Mouse (Mus musculus): Measurements from ENCODE around the gene Gm3739. TPM values are rescaled to one million over a fixed set of nuclear protein-coding genes. Genes with fewer than 3 reads are reported as not detected.

Gm3739 gene
- total RNA-seq (2023) = 1 to 10 TPM; 1.0 to 1.6 TPM

DNA sequence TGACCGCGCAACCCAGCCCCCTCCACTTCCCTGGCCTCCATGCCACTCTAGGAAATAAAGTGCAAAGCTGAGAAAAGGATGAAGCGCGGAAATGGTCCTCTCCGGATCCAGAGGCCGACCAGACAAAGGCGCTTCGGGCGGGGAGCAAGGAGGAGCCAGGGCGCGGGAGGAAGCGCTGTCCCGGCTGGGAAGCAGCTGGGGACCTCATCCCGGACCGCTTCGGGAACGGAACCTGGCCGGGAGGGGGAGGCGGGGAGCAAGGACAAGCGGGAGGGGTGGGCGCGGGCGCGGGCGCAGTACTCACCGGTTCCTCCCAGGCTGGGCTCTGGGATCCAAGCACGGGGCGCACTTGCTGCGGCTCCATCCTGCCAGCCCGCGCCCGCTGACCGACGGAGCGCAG lies at the start of gene Gm3739:
Gm3739 (minus strand) TSS at position 389 of the 400 bp plus-strand sequence.

DNA sequence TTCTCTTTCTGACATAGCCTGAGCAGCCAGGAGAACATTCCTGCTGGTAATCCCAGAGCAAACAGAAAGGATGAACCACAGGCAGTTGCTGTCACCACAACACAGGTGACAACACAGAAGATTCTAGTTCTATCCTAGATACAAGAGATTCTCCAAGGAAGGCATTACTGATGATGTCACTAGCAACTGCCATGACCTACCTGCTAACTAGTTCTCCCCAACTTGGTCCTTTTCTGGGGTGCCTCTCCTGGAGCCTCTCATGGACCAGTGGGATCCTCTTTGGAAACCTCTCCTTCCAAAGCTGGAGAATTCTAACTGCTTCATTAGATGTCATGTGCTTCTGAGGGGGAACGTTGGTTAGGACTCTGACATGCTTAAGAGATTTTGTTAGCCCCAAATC lies 17.4 kb upstream of the Gm3739 start, which contains the start of gene Gm5797:
Gm5797 (minus strand) TSS at position 101 of the 400 bp plus-strand sequence.

DNA sequence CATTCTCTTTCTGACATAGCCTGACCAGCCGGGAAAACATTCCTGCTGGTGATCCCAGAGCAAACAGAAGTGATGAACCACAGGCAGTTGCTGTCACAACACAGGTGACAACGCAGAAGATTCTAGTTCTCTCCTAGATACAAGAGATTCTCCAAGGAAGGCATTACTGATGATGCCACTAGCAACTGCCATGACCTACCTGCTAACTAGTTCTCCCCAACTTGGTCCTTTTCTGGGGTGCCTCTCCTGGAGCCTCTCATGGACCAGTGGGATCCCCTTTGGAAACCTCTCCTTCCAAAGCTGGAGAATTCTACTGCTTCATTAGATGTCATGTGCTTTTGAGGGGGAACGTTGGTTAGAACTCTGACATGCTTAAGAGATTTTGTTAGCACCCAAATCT lies 50.2 kb downstream of the Gm3739 start, which contains the start of gene Gm3727:
Gm3727 (minus strand) TSS at position 101 of the 400 bp plus-strand sequence.

Other genes starting within 250 kb of the Gm3739 start
- gene Gm3696, start 214.4 kb downstream of the Gm3739 start, total RNA-seq (2023) = not detected
- gene Gm6676, start 189.6 kb downstream of the Gm3739 start, total RNA-seq (2023) = not detected
- 1 to 10 TPM in 1 of 2 experiments, under 1 TPM in 1; 0.29 to 1.1 TPM for gene Gm3512, start 140.5 kb downstream of the Gm3739 start, total RNA-seq (2023)
- gene Gm16434, start 120.5 kb downstream of the Gm3739 start, total RNA-seq (2023) = not detected
- gene Gm3727, start 50.3 kb downstream of the Gm3739 start, total RNA-seq (2023) = not detected
- gene Gm5797, start 17.3 kb upstream of the Gm3739 start, total RNA-seq (2023) = not detected
- gene Gm8374, start 50.1 kb upstream of the Gm3739 start, total RNA-seq (2023) = not detected
- not detected for gene Gm3755, start 135.9 kb upstream of the Gm3739 start, total RNA-seq (2023)
- under 1 TPM in 1 of 2 experiments, not detected in 1; 0.33 TPM for gene Gm3752, start 168.7 kb upstream of the Gm3739 start, total RNA-seq (2023)

Data from T-cell, adult 66 days (primary cell).